Mouse (Mus musculus) adipocyte (in vitro differentiated cells): ENCODE measurements around the gene Bahd1.
A peak's percentile ranks its signal among the peaks of the same experiment; 100 is the strongest.

Experiments
- DNase-seq: peaks from one replicate; pipeline ENCODE4 v3.0.0-alpha.2; 2016; ENCODE audit warnings: low spot score

Bahd1 gene

GRCm38 (mm10) chr2:118899981-118900825 is at the start of gene Bahd1:
Bahd1 (plus strand) TSS chr2:118900377.
- peak; percentile 67 for DNase-seq

GRCm38 (mm10) chr2:118851756-118852155 is 48.4 kb upstream of the Bahd1 start:
- DNase-seq = no peak

- DNase-seq = peak; percentile 99
These were observed 38.5 kb upstream of the Bahd1 start, which contains the start of gene Ivd for GRCm38 (mm10) chr2:118861454-118862339. Ivd (plus strand) TSS chr2:118861954.

GRCm38 (mm10) chr2:118862340-118862675 is 37.9 kb upstream of the Bahd1 start:
- DNase-seq = no peak

- DNase-seq = no peak
These were observed 29.6 kb upstream of the Bahd1 start for GRCm38 (mm10) chr2:118870601-118871000.

GRCm38 (mm10) chr2:118871032-118871431 is 29.1 kb upstream of the Bahd1 start:
- DNase-seq = peak; percentile 81

- DNase-seq = no peak
These were observed 27.2 kb upstream of the Bahd1 start for GRCm38 (mm10) chr2:118873018-118873417.

GRCm38 (mm10) chr2:118873890-118874430 is 26.2 kb upstream of the Bahd1 start:
- no peak for DNase-seq

- no peak for DNase-seq
These were observed 24.9 kb upstream of the Bahd1 start for GRCm38 (mm10) chr2:118875316-118875715.

GRCm38 (mm10) chr2:118876453-118876852 is 23.7 kb upstream of the Bahd1 start:
- DNase-seq = no peak

- DNase-seq = peak; percentile 48
These were observed 19.2 kb upstream of the Bahd1 start for GRCm38 (mm10) chr2:118881019-118881418.

- no peak for DNase-seq
These were observed 18.2 kb upstream of the Bahd1 start for GRCm38 (mm10) chr2:118881956-118882355.

- DNase-seq = peak; percentile 93
These were observed 17.1 kb upstream of the Bahd1 start for GRCm38 (mm10) chr2:118882840-118883679.

- no peak for DNase-seq
These were observed 12.7 kb upstream of the Bahd1 start for GRCm38 (mm10) chr2:118887440-118887839.

- no peak for DNase-seq
These were observed 12.2 kb upstream of the Bahd1 start for GRCm38 (mm10) chr2:118887845-118888548.

GRCm38 (mm10) chr2:118891173-118891572 is 9.0 kb upstream of the Bahd1 start:
- no peak for DNase-seq

GRCm38 (mm10) chr2:118895990-118896913 is 3.9 kb upstream of the Bahd1 start:
- DNase-seq = no peak

- DNase-seq = no peak
These were observed 3.3 kb upstream of the Bahd1 start for GRCm38 (mm10) chr2:118896914-118897291.

- no peak for DNase-seq
These were observed 2.8 kb upstream of the Bahd1 start for GRCm38 (mm10) chr2:118897392-118897791.

- DNase-seq = no peak
These were observed 2.4 kb upstream of the Bahd1 start for GRCm38 (mm10) chr2:118897808-118898207.
